Mouse (Mus musculus) cortical plate, adult 2 months (tissue): ENCODE measurements around the gene Hmgcs1.

ENCODE experiments used
- CTCF ChIP-seq: fragments of 200-500 bp; IDR thresholded peaks from 2 replicates; pipeline ENCODE4 v1.5.1; 2011; ENCODE audit warnings: mild to moderate bottlenecking, control low read depth, low read length; ENCODE audit not compliant: insufficient read depth; ENCODE audit errors: extremely low read depth
- POLR2A ChIP-seq: fragments of 200-500 bp; IDR thresholded peaks from 2 replicates; pipeline ENCODE4 v1.6.1; 2011; ENCODE audit warnings: mild to moderate bottlenecking, low read length, control low read depth; ENCODE audit not compliant: insufficient read depth; ENCODE audit errors: extremely low read depth

- no peak for TF ChIP-seq POLR2A
- no peak for TF ChIP-seq CTCF
These were observed 65.0 kb downstream of the Hmgcs1 start for GRCm38 (mm10) chr13:119755141-119755547.
